Mouse (Mus musculus) limb, embryonic 13.5 days (tissue): ENCODE results near the gene Sh2d3c. TPM values are rescaled to one million over a fixed set of nuclear protein-coding genes. Genes with fewer than 3 reads are reported as not detected.

Source experiments
- ATAC-seq: fragments of 200-750 bp; cut with Nextera tagmentation; 2 replicates; pipeline ENCODE4 v1.8.0; 2017; ENCODE audit warnings: low read depth, moderate number of reproducible peaks, moderate TSS enrichment; ENCODE audit not compliant: low FRiP score
- H3K27ac ChIP-seq: fragments of 300-500 bp; sonication (generic); 2 replicates; pipeline ENCODE4 v1.5.1; 2015; ENCODE audit warnings: inconsistent platforms, mild to moderate bottlenecking, moderate library complexity
- H3K27me3 ChIP-seq: fragments of 300-500 bp; sonication (generic); 2 replicates; pipeline ENCODE4 v1.6.1; 2015; ENCODE audit warnings: mild to moderate bottlenecking, inconsistent platforms
- H3K36me3 ChIP-seq: fragments of 300-500 bp; sonication (generic); 2 replicates; pipeline ENCODE4 v1.6.1; 2015; ENCODE audit warnings: inconsistent platforms, mild to moderate bottlenecking, moderate library complexity
- H3K4me1 ChIP-seq: fragments of 300-500 bp; sonication (generic); 2 replicates; pipeline ENCODE4 v1.6.1; 2015; ENCODE audit warnings: inconsistent platforms
- H3K4me2 ChIP-seq: fragments of 300-500 bp; sonication (generic); replicated peaks from 2 replicates; pipeline ENCODE4 v1.6.1; 2015; ENCODE audit warnings: inconsistent platforms, mild to moderate bottlenecking, moderate library complexity
- H3K4me3 ChIP-seq: fragments of 300-500 bp; sonication (generic); 2 replicates; pipeline ENCODE4 v1.5.1; 2015; ENCODE audit warnings: moderate library complexity, mild to moderate bottlenecking, inconsistent platforms
- H3K9ac ChIP-seq: fragments of 300-500 bp; sonication (generic); 2 replicates; pipeline ENCODE4 v1.6.1; 2015; ENCODE audit warnings: mild to moderate bottlenecking, inconsistent platforms
- H3K9me3 ChIP-seq: fragments of 300-500 bp; sonication (generic); 2 replicates; pipeline ENCODE4 v1.6.1; 2016; ENCODE audit warnings: inconsistent platforms
- WGBS: fragments of 180-500 bp; shearing (Covaris S2); methylation state at CpG from one replicate; pipeline ENCODE4 v1.1.7; 2015; 5-methylcytosine and 5-hydroxymethylcytosine counted together
- microRNA counts: library from miRNA; unstranded; fragments of <30 nt; microRNA quantifications from one replicate; lab custom pipeline; 2016
- microRNA-seq: library from miRNA; unstranded; fragments of <30 nt; microRNA quantifications from one replicate; pipeline ENCODE4, GENCODE M21; 2016
- polyA plus RNA-seq: library from polyadenylated mRNA; unstranded; fragments of >200 nt; fragmentation: Nextera tagmentation; extraction: Ambion mirVana; gene quantifications from 2 replicates; pipeline ENCODE4 v1.2.1, GENCODE M21; 2015

Sh2d3c gene
- polyA plus RNA-seq, 1 experiment from 2014 or later, result 22.9 TPM

DNA sequence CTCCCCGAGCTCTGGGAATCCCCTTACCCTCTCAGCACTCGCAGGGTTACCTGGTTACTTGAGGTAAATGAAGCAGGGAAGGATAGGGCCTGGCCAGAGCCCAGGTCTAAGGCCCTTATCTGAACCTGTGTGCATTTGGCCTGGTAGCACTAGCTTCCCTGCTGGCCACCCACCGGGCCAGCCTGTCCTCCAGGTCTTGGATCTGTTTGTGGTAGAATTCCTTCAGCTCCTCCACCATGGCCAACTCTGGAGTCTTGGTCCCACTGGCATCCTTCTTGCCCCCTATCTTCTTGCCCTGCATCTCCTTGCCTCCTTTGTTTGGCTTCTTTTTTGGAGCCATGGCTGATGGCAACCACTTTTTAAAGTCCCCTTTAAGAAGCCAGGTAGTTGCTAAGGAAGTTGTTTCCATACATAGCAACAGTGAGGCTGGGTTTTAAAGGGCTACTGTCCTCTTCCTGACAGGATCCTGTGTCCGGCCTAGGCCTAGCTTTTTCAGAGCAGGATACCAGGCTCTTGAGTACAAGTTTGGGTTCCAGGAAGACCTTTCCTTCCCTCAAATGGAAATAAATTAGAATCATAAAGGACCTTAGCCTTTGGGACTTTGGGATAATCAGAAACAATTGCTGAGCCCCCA, 63.3 kb downstream of the Sh2d3c start, which contains the start of gene Cfap157:
Cfap157 (minus strand) TSS at position 381 of the 634 bp plus-strand sequence.
- Histone ChIP-seq H3K4me1 (peaks cover 7% of the 10 kb centered on the region; the same call in 1 of the 2 replicates), H3K36me3 (no peaks in the 10 kb centered on the region), H3K9me3 (no peaks in the 10 kb centered on the region), H3K4me2 (peak within 1 kb of the TSS; percentile 12; the same call in 1 of the 2 replicates), H3K27ac (0 out of 2 replicates have a peak within 1 kb of the TSS, but pooled peaks have one; percentile 40), H3K9ac (no peak within 1 kb of the TSS), H3K4me3 (no peak within 1 kb of the TSS), H3K27me3 (no peaks in the 10 kb centered on the region)
- WGBS, result 51% methylated on average over 4 of the region's 4 CpGs
- no peak for ATAC-seq

GRCm38 (mm10) chr2:32787176-32787575, 66.3 kb downstream of the Sh2d3c start:
- no peak for ATAC-seq
- H3K9me3 ChIP-seq, result no peaks in the 10 kb centered on the region
- no peak overlapping the region for H3K9ac ChIP-seq
- H3K27me3 ChIP-seq, result no peaks in the 10 kb centered on the region
- no peak overlapping the region for H3K4me3 ChIP-seq
- no peak overlapping the region for H3K27ac ChIP-seq
- H3K4me1 ChIP-seq, result peaks cover 7% of the 10 kb centered on the region; the same call in 1 of the 2 replicates
- no peak overlapping the region for H3K4me2 ChIP-seq
- H3K36me3 ChIP-seq, result peaks cover 12% of the 10 kb centered on the region; the same call in 1 of the 2 replicates
- WGBS, result 57% methylated on average over 6 of the region's 6 CpGs

DNA sequence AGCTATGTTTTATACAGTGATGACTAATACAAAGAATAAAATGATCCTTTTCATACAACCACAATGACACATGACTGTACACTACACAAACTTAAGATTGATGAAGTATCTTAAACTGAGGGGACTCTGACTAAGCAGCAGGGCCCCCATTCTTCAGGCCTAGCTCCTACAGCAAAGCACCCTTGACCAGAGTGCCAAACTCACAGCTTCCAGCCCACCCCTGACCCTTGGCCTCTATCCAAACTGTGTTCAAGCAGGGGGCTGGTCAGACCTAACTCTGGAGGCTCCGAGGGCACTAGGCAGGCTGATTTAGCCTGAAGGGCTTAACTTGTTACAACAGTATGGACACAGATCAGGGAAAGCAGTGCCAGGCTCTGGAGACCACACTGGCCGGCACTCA, 67.7 kb downstream of the Sh2d3c start:
- no peak for ATAC-seq
- Histone ChIP-seq H3K4me2 (no peak overlapping the region), H3K27me3 (no peaks in the 10 kb centered on the region), H3K27ac (no peak overlapping the region), H3K36me3 (peaks cover 15% of the 10 kb centered on the region; the same call in 1 of the 2 replicates), H3K4me3 (no peak overlapping the region), H3K4me1 (peaks cover 7% of the 10 kb centered on the region; the same call in 1 of the 2 replicates), H3K9me3 (no peaks in the 10 kb centered on the region), H3K9ac (no peak overlapping the region)
- 42% methylated on average over 2 of the region's 2 CpGs for WGBS

GRCm38 (mm10) chr2:32791297-32791696, 70.4 kb downstream of the Sh2d3c start:
- H3K27ac ChIP-seq, result no peak overlapping the region
- H3K4me1 ChIP-seq, result no peaks in the 10 kb centered on the region
- H3K27me3 ChIP-seq, result no peaks in the 10 kb centered on the region
- 85% methylated on average over 6 of the region's 6 CpGs for WGBS
- H3K4me3 ChIP-seq, result no peak overlapping the region
- no peaks in the 10 kb centered on the region for H3K9me3 ChIP-seq
- H3K9ac ChIP-seq, result no peak overlapping the region
- ATAC-seq, result no peak
- peaks cover 42% of the 10 kb centered on the region for H3K36me3 ChIP-seq
- H3K4me2 ChIP-seq, result no peak overlapping the region

DNA sequence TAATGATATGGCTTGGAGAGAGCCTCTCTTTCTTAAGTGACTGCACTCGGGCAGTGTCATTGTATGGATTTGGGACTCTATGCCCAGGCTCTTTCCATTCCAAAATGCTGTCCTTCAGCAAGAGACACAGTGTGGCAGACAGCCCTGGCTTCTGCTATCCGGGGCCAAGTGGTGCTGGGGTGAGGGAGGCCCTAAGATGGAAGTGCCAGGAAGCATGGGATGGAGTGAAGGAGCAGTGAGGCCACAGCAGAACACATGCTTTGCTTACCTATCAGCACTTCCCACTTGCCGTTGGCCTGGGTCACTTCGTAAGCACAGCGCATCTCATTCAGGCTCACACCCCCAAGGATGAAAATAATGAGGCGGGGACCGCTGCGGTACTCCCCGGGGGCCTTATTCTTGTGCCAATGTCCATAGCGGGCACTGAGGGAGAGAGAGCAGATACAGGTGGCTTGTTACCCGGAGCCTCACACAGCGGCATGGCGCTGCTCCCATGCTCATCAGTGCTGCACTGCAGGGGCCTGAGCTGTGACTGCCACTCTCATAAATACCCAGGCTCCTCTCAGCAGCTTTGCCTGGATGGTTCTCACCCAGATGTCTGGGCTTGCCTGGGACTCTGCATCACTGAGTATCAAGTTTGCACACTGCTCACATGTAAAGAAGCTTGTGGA, 75.0 kb downstream of the Sh2d3c start:
- H3K9ac ChIP-seq, result no peak overlapping the region
- H3K27ac ChIP-seq, result no peak overlapping the region
- no peak for ATAC-seq
- peaks cover 81% of the 10 kb centered on the region for H3K36me3 ChIP-seq
- H3K27me3 ChIP-seq, result no peaks in the 10 kb centered on the region
- WGBS, result 84% methylated on average over 13 of the region's 13 CpGs
- H3K4me2 ChIP-seq, result no peak overlapping the region
- no peak overlapping the region for H3K4me3 ChIP-seq
- no peaks in the 10 kb centered on the region for H3K4me1 ChIP-seq
- no peaks in the 10 kb centered on the region for H3K9me3 ChIP-seq

DNA sequence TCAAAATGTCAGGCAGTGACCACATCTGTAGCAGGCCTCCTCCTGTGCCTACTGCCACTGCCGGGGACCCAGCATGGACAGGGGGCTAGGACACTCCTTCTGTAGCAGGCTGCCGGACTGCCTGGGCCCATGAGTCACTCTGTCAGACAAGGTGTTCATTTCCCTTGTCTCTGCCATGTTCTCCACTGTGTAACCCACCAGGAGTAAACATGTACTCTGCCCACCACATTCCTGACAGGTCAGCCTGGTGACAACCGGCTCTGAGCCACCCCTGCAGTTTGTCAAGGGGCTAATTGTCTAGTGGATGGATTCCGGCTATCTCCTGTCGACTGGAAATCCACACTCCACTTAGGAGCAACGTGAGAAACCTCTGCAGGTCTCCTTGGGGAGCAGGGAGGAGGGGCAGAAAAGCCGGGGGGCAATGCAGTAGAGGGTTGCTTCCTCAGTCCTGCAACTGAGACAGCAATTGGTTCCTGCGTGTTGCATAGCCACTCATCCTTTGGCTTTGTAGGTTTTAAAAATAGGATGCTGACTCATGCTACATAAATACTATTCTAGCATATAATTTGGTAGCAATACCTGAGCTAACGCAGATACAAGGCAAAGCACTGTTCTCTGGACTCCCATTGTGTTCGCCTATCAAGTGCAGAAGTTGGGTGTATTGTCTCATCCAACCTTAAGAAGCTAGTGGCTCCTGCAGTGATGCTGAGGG, 77.6 kb downstream of the Sh2d3c start:
- Histone ChIP-seq H3K36me3 (peaks cover 91% of the 10 kb centered on the region), H3K27ac (no peak overlapping the region), H3K27me3 (no peaks in the 10 kb centered on the region), H3K4me1 (no peaks in the 10 kb centered on the region), H3K4me3 (no peak overlapping the region), H3K4me2 (no peak overlapping the region), H3K9me3 (no peaks in the 10 kb centered on the region), H3K9ac (no peak overlapping the region)
- ATAC-seq, result no peak
- 61% methylated on average over 10 of the region's 10 CpGs for WGBS

MicroRNAs within 50 kb of the gene (microRNA counts, 519-probe panel; counts per million panel counts)
- microRNA mmu-miR-2861 (lab: Ali Mortazavi, UCI), result not detected

Small RNA genes lying within 50 kb of the gene (microRNA-seq; reads per million reads assigned to microRNA genes)
- gene Gm47291 (not detected), gene Mir2861 (not detected), gene Mir3960 (not detected), gene Mir8093 (not detected)

Other genes with a start within 250 kb of the Sh2d3c start
- 10.4 and 10.9 TPM in 2 replicates for gene Fam102a, start 185.7 kb upstream of the Sh2d3c start, polyA plus RNA-seq
- gene Dpm2, start 150.2 kb upstream of the Sh2d3c start, polyA plus RNA-seq, result 111 and 118 TPM in 2 replicates
- gene Pip5kl1, start 146.3 kb upstream of the Sh2d3c start, polyA plus RNA-seq, result 1.8 and 2.5 TPM in 2 replicates
- gene 9430097D07Rik, start 145.4 kb upstream of the Sh2d3c start, polyA plus RNA-seq, result 0.19 and 0.23 TPM in 2 replicates
- gene St6galnac4, start 134.0 kb upstream of the Sh2d3c start, polyA plus RNA-seq, result 37.2 and 39.5 TPM in 2 replicates
- 29.5 and 29.7 TPM in 2 replicates for gene St6galnac6, start 121.3 kb upstream of the Sh2d3c start, polyA plus RNA-seq
- gene Ak1, start 99.3 kb upstream of the Sh2d3c start, polyA plus RNA-seq, result 42.0 and 49.8 TPM in 2 replicates
- 43.5 and 45.6 TPM in 2 replicates for gene Eng, start 74.5 kb upstream of the Sh2d3c start, polyA plus RNA-seq
- gene Fpgs, start 16.9 kb upstream of the Sh2d3c start, polyA plus RNA-seq, result 34.3 and 35.4 TPM in 2 replicates
- gene Cdk9, start 8.0 kb upstream of the Sh2d3c start, polyA plus RNA-seq, result 106 and 112 TPM in 2 replicates
- gene 6330409D20Rik, start 20.0 kb downstream of the Sh2d3c start, polyA plus RNA-seq, result 0.51 TPM in 1 of 2 replicates, not detected in the other
- gene Tor2a, start 36.2 kb downstream of the Sh2d3c start, polyA plus RNA-seq, result 72.7 and 74.5 TPM in 2 replicates
- 0.37 and 0.61 TPM in 2 replicates for gene Ttc16, start 54.6 kb downstream of the Sh2d3c start, polyA plus RNA-seq
- 5.2 and 6.7 TPM in 2 replicates for gene Ptrh1, start 54.7 kb downstream of the Sh2d3c start, polyA plus RNA-seq
- gene Cfap157, start 63.4 kb downstream of the Sh2d3c start, polyA plus RNA-seq, result 1.3 TPM in 2 replicates
- 20.8 and 20.9 TPM in 2 replicates for gene Stxbp1, start 126.2 kb downstream of the Sh2d3c start, polyA plus RNA-seq
- 48.5 and 55.8 TPM in 2 replicates for gene Fam129b, start 155.1 kb downstream of the Sh2d3c start, polyA plus RNA-seq
- gene Rpl12, start 240.5 kb downstream of the Sh2d3c start, polyA plus RNA-seq, result 159 and 175 TPM in 2 replicates
- 13.9 and 14.1 TPM in 2 replicates for gene Lrsam1, start 240.6 kb downstream of the Sh2d3c start, polyA plus RNA-seq